Mouse (Mus musculus) kidney, embryonic 16.5 days (tissue): ENCODE measurements around the gene Gm4567. TPM values are rescaled to one million over a fixed set of nuclear protein-coding genes. Genes with fewer than 3 reads are reported as not detected.
"Not testable (repeated sequence)": the region's sequence is repeated elsewhere in the genome, so short reads cannot be mapped to it uniquely, and the experiment has no call there.

ENCODE experiments used
- ATAC-seq: fragments of 200-750 bp; cut with Nextera tagmentation; 2 replicates; pipeline ENCODE4 v1.8.0; 2017; ENCODE audit warnings: moderate TSS enrichment; ENCODE audit not compliant: low FRiP score, low TSS enrichment
- H3K27ac ChIP-seq: fragments of 300-500 bp; sonication (generic); 2 replicates; pipeline ENCODE4 v1.5.1; 2014; ENCODE audit warnings: low read length
- H3K27me3 ChIP-seq: fragments of 300-500 bp; sonication (generic); 2 replicates; pipeline ENCODE4 v1.6.1; 2014; ENCODE audit warnings: low read length, control low read depth, mixed read lengths; ENCODE audit not compliant: insufficient read depth
- H3K36me3 ChIP-seq: fragments of 300-500 bp; sonication (generic); 2 replicates; pipeline ENCODE4 v1.6.1; 2014; ENCODE audit warnings: low read length, control low read depth, mixed read lengths; ENCODE audit not compliant: insufficient read depth
- H3K4me1 ChIP-seq: fragments of 300-500 bp; sonication (generic); 2 replicates; pipeline ENCODE4 v1.6.1; 2014; ENCODE audit warnings: low read length, control low read depth, mixed read lengths; ENCODE audit not compliant: insufficient read depth
- H3K4me2 ChIP-seq: fragments of 300-500 bp; sonication (generic); replicated peaks from 2 replicates; pipeline ENCODE4 v1.6.1; 2014; ENCODE audit warnings: low read depth, low read length
- H3K4me3 ChIP-seq: fragments of 300-500 bp; sonication (generic); 2 replicates; pipeline ENCODE4 v1.5.1; 2014; ENCODE audit warnings: mild to moderate bottlenecking, low read length
- H3K9ac ChIP-seq: fragments of 300-500 bp; sonication (generic); replicated peaks from 2 replicates; pipeline ENCODE4 v1.6.1; 2014; ENCODE audit warnings: low read length
- H3K9me3 ChIP-seq: fragments of 300-500 bp; sonication (generic); 2 replicates; pipeline ENCODE4 v1.6.1; 2016; ENCODE audit warnings: low read length, control low read depth
- WGBS: fragments of 180-500 bp; shearing (Covaris S2); extraction: QIAGEN DNeasy Blood & Tissue Kit; methylation state at CpG from one replicate; pipeline ENCODE4 v1.1.7; 2014; 5-methylcytosine and 5-hydroxymethylcytosine counted together
- polyA plus RNA-seq: library from polyadenylated mRNA; unstranded; fragments of >200 nt; fragmentation: Nextera tagmentation; extraction: Ambion mirVana; gene quantifications from 2 replicates; pipeline ENCODE4 v1.2.1, GENCODE M21; 2015

Gene Gm4567
- polyA plus RNA-seq: not detected in 2 replicates

- no CpG with 5 or more reads among the region's 1 CpGs for WGBS
Observed at GRCm38 (mm10) chr7:22719610-22720009, at the start of gene Gm4567. Gene Gm4567, minus strand, starts transcription at chr7:22719710.

GRCm38 (mm10) chr7:22761397-22761796, 41.9 kb upstream of the Gm4567 start, which contains the start of gene Vmn1r157:
Gene Vmn1r157, plus strand, starts transcription at chr7:22761697.
- not testable (repeated sequence) for H3K27ac ChIP-seq, H3K9ac ChIP-seq, ATAC-seq, H3K4me1 ChIP-seq, H3K4me3 ChIP-seq, H3K27me3 ChIP-seq, H3K4me2 ChIP-seq, H3K9me3 ChIP-seq, H3K36me3 ChIP-seq
- WGBS: 35% methylated on average over 2 of the region's 3 CpGs

More at GRCm38 (mm10) chr7:22719610-22720009, at the start of gene Gm4567:
- H3K27ac ChIP-seq, H3K9ac ChIP-seq, H3K27me3 ChIP-seq, H3K9me3 ChIP-seq, ATAC-seq, H3K36me3 ChIP-seq, H3K4me1 ChIP-seq, H3K4me2 ChIP-seq, H3K4me3 ChIP-seq: not testable (repeated sequence)

GRCm38 (mm10) chr7:22692217-22692616, 27.3 kb downstream of the Gm4567 start, which contains the start of gene Gm8693:
Gene Gm8693, minus strand, starts transcription at chr7:22692317.
- not testable (repeated sequence) for H3K4me2 ChIP-seq, H3K9me3 ChIP-seq, H3K4me3 ChIP-seq, ATAC-seq, H3K9ac ChIP-seq, H3K4me1 ChIP-seq, H3K27ac ChIP-seq, H3K36me3 ChIP-seq, H3K27me3 ChIP-seq
- no CpG with 5 or more reads among the region's 2 CpGs for WGBS

Other genes starting within 250 kb of the Gm4567 start
- gene Vmn1r151, start 220.0 kb downstream of the Gm4567 start, polyA plus RNA-seq: not detected in 2 replicates
- gene Vmn1r152, start 196.7 kb downstream of the Gm4567 start, polyA plus RNA-seq: not detected in 2 replicates
- not detected in 2 replicates for gene Gm8677, start 184.8 kb downstream of the Gm4567 start, polyA plus RNA-seq
- gene Gm4201, start 154.4 kb downstream of the Gm4567 start, polyA plus RNA-seq: not detected in 2 replicates
- not detected in 2 replicates for gene Gm4565, start 131.6 kb downstream of the Gm4567 start, polyA plus RNA-seq
- gene Vmn1r155, start 61.7 kb downstream of the Gm4567 start, polyA plus RNA-seq: not detected in 2 replicates
- not detected in 2 replicates for gene Gm8693, start 27.4 kb downstream of the Gm4567 start, polyA plus RNA-seq
- gene Vmn1r157, start 42.0 kb upstream of the Gm4567 start, polyA plus RNA-seq: not detected in 2 replicates
- gene Vmn1r158, start 71.1 kb upstream of the Gm4567 start, polyA plus RNA-seq: not detected in 2 replicates
- not detected in 2 replicates for gene Vmn1r159, start 123.9 kb upstream of the Gm4567 start, polyA plus RNA-seq
- not detected in 2 replicates for gene Vmn1r160, start 151.5 kb upstream of the Gm4567 start, polyA plus RNA-seq